Mouse (Mus musculus) mesoderm, embryonic 11.5 days (tissue): ENCODE data around the gene Gpr84.
"Not testable (repeated sequence)": the region's sequence is repeated elsewhere in the genome, so short reads cannot be mapped to it uniquely, and the experiment has no call there.

Experiments
- DNase-seq: peaks from one replicate; pipeline ENCODE4 v3.0.0-alpha.2; 2012; ENCODE audit warnings: low read depth, low spot score

Gene Gpr84

DNA sequence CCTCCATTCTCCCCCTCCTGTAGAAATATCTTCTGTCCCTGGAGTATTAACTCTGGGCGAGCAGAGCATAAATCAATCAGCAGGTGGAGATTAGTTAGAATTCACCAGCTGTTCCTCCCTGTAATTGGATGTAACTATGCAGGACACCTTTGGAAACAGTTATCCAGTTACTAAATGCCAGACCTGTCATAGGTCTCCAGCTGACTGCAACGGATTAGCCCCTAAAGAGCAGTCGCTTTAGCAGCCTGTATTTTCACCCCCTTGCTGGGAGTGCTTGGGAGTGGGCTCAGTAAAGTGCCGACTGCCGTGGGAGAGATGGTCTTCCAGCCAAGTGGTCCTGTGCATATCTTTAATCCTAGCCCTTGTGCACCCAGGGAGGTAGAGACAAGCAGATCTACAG is 20.8 kb downstream of the Gpr84 start:
- DNase-seq: no peak

- DNase-seq: no peak
Measured at GRCm38 (mm10) chr15:103285778-103286417, 24.5 kb downstream of the Gpr84 start.

DNA sequence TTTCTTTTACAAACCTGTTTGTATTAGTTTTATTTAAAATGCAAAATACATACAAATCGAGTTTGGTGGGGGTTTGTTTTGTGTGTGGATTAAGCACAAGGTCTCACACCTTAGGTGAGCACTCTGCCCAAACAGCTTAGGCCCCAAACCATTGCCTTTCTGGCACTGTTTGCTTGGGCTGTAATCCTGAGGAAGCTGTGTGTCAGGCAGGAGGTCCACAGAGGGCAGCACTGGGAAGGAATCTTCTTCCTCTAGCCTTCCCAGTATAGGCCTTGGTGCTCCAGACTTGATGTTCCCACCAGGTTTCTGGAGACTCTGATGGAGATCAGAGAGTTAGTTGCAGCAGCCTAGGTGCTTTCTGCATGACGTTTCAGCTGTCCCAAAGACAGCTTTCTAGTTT is 25.8 kb downstream of the Gpr84 start:
- no peak for DNase-seq

- DNase-seq: peak; percentile 72
Measured at GRCm38 (mm10) chr15:103284066-103284465, 26.3 kb downstream of the Gpr84 start.

DNA sequence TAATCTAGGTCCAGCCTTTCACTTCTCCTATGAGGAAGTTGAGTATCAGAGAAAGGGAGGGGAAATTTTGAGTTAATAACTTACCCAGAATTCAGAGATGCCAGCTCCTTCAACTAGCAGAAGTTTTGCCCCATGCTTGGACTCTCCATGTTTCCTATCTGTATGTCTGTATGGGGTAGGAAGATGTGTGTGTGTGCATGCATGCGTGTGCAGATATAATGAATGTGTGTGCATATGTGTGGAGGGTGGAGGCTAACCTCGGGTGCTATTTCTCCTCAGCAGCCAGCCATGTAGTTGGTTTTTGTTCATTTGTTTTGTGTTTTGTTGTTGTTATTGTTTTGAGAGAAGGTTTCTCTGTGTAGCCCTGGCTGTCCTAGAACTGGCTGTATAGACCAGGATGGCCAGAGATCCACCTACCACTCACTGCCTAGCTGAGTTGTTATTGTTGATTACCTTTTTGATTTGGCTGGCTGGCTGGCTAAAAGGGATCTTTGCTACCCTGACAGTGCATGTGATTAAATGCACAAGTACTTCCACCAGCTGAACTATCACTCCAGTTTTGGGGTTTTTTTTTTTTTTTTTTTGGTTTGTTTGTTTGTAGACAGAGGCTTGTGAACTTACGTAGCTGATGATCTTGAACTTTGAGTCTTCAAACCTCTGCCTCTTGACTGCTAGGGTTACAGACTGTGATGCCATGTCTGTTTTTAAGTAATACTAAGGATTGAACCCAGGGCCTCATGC is 28.8 kb downstream of the Gpr84 start:
- DNase-seq: no peak

DNA sequence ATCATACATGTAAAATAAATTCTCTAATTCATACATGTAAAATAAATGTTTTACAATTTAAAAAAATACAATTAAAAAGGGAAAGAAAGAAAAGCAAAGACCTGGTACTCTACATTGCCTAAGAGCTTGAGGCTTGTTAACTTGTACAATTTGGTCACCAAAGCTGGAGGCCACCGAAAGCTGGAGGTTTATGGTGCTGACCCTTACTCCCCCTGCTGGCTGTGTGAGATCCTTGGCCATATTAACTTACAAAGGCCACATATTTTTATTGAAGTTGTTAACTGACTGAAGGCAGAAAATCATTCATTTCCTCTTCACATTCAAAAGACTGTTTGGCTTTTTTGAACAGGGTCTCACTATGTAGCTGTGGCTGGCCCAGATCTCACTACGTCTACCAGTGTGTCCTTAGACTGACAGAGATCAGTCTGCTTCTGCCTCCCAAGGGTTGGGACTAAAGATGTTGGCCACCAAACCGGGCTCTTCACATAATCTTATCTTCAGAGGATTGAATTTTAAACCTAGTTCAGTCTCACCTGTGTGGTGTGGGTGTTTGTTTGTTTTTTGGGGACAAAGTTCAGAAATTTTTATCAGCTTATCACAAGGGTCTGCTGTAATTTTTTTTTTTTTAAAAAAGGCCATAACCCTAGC is 29.5 kb downstream of the Gpr84 start:
- DNase-seq: no peak

GRCm38 (mm10) chr15:103279750-103280149 is 30.7 kb downstream of the Gpr84 start:
- DNase-seq: no peak

DNA sequence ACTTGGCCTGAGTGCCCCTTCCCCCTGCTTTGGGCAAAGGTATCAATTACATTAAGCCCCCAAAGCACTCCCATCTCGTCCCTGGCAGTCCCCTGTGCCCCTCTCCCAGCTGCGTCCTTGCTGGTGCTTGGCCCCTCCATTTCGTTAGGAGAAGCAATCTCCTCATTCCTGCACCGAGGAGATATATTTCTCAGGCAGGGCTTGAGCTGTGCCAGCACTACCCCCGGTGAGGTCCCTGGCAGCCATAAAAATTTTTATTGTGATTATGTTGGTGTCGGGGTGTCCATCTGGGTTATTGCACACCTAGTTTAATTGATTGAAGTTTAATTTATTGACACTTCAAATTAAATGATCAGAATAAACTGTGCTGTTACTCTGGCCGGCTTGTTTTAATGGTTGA is 32.5 kb downstream of the Gpr84 start:
- DNase-seq: no peak

GRCm38 (mm10) chr15:103275943-103276342 is 34.5 kb downstream of the Gpr84 start:
- DNase-seq: not testable (repeated sequence)

- peak; percentile 99 for DNase-seq
Measured at GRCm38 (mm10) chr15:103272419-103273279, 37.8 kb downstream of the Gpr84 start, which contains the start of gene Copz1. Copz1 (plus strand) TSS chr15:103272714.

DNA sequence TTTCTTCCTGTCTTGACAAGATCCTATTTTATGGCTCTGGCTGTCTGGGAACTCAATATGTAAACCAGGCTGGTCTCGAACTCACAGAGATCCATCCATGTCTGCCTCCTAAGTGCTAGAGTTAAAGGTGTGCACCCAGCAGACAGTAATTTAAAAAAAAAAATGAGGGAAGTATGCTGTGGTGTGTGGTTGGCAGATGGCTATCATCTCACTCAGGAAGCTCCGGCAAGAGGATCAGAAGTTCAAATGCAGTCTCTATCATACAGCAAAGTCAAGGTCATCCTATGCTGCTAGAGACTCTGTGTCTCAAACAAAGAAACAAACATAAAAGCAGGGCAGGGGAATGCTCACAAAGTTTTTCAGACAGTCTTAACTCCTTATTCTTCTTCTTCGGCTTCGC is 41.5 kb downstream of the Gpr84 start:
- no peak for DNase-seq

DNA sequence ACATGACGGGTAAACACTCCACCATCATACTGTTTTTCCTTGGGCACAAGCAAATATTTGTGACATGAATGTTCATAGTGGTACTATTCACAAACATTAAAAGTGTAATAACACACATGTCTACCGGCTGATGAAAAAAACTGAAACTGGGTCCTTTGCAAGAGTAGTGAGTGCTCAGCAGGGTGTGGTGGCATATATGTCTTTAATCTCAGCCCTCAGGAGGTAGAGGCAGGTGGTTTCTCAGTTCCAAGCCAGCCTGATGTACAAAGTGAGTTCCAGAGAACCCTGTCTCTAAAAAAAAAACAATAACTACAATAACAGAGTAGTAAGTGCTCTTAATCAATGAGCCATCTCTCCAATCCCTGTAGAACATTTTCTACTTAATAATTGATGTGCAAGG is 45.6 kb downstream of the Gpr84 start:
- no peak for DNase-seq

DNA sequence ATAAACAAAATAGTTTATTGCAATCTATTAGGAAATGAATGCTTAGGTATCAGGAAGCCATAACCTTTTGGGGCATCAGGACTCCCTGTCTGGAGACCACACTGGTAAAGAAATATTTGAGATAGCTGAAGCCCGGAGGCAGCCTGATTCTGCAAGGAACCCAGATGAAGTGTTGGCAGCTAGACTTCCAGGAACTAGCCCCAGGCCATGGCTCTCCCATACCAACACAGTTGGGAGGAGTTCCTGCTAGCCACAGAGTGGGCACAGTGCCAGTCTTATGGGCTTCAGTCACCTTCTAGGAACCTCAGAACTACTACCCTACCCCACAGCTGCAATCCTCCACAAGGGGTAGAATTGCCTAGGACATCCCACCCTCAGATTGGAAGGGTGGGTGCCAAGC is 50.4 kb downstream of the Gpr84 start:
- no peak for DNase-seq

GRCm38 (mm10) chr15:103259162-103259561 is 51.2 kb downstream of the Gpr84 start:
- no peak for DNase-seq
